Mouse (Mus musculus) midbrain, embryonic 16.5 days (tissue): ENCODE measurements around the gene Ism1. TPM values are rescaled to one million over a fixed set of nuclear protein-coding genes. Genes with fewer than 3 reads are reported as not detected.

Experiments
- ATAC-seq: fragments of 200-750 bp; cut with Nextera tagmentation; 2 replicates; pipeline ENCODE4 v1.8.0; 2017; ENCODE audit warnings: moderate TSS enrichment
- H3K27ac ChIP-seq: fragments of 300-500 bp; sonication (generic); 2 replicates; pipeline ENCODE4 v1.5.1; 2014; ENCODE audit warnings: mild to moderate bottlenecking, low read length, mixed read lengths
- H3K27me3 ChIP-seq: fragments of 300-500 bp; sonication (generic); 2 replicates; pipeline ENCODE4 v1.6.1; 2014; ENCODE audit warnings: low read depth, low read length, mixed read lengths; ENCODE audit not compliant: control insufficient read depth, insufficient read depth
- H3K36me3 ChIP-seq: fragments of 300-500 bp; sonication (generic); 2 replicates; pipeline ENCODE4 v1.6.1; 2014; ENCODE audit warnings: mild to moderate bottlenecking, low read length, moderate library complexity, mixed read lengths; ENCODE audit not compliant: control insufficient read depth, insufficient read depth
- H3K4me1 ChIP-seq: fragments of 300-500 bp; sonication (generic); 2 replicates; pipeline ENCODE4 v1.6.1; 2014; ENCODE audit warnings: mild to moderate bottlenecking, low read length, mixed read lengths; ENCODE audit not compliant: control insufficient read depth, insufficient read depth
- H3K4me2 ChIP-seq: fragments of 300-500 bp; sonication (generic); 2 replicates; pipeline ENCODE4 v1.6.1; 2014; ENCODE audit warnings: mild to moderate bottlenecking, low read length, mixed read lengths
- H3K4me3 ChIP-seq: fragments of 300-500 bp; sonication (generic); 2 replicates; pipeline ENCODE4 v1.5.1; 2014; ENCODE audit warnings: low read depth, mild to moderate bottlenecking, low read length, moderate library complexity, mixed read lengths
- H3K9ac ChIP-seq: fragments of 300-500 bp; sonication (generic); 2 replicates; pipeline ENCODE4 v1.6.1; 2014; ENCODE audit warnings: low read depth, low read length, mixed read lengths
- H3K9me3 ChIP-seq: fragments of 300-500 bp; sonication (generic); replicated peaks from 2 replicates; pipeline ENCODE4 v1.6.1; 2014; ENCODE audit warnings: mild to moderate bottlenecking, low read length, mixed read lengths; ENCODE audit not compliant: control insufficient read depth, poor library complexity, severe bottlenecking
- WGBS: fragments of 180-500 bp; shearing (Covaris S2); extraction: QIAGEN DNeasy Blood & Tissue Kit; methylation state at CpG from one replicate; pipeline ENCODE4 v1.1.7; 2014; 5-methylcytosine and 5-hydroxymethylcytosine counted together
- polyA plus RNA-seq: library from polyadenylated mRNA; unstranded; fragments of >200 nt; fragmentation: Nextera tagmentation; extraction: Ambion mirVana; gene quantifications from 2 replicates; pipeline ENCODE4 v1.2.1, GENCODE M21; 2015

Ism1 gene
- polyA plus RNA-seq, 1 experiment from 2014 or later, result 0.49 TPM

GRCm38 (mm10) chr2:139725328-139725727 is 47.4 kb downstream of the Ism1 start:
- no peaks in the 10 kb centered on the region for H3K36me3 ChIP-seq
- no peak overlapping the region for H3K9ac ChIP-seq
- H3K27ac ChIP-seq, result no peak overlapping the region
- H3K4me2 ChIP-seq, result no peak overlapping the region
- H3K4me3 ChIP-seq, result no peak overlapping the region
- no peak for ATAC-seq
- no peaks in the 10 kb centered on the region for H3K9me3 ChIP-seq
- H3K4me1 ChIP-seq, result no peaks in the 10 kb centered on the region
- no peaks in the 10 kb centered on the region for H3K27me3 ChIP-seq
- WGBS, result 81% methylated on average over 3 of the region's 3 CpGs

GRCm38 (mm10) chr2:139728060-139728459 is 50.1 kb downstream of the Ism1 start:
- H3K9me3 ChIP-seq, result no peaks in the 10 kb centered on the region
- no peak for ATAC-seq
- no peaks in the 10 kb centered on the region for H3K36me3 ChIP-seq
- no peaks in the 10 kb centered on the region for H3K27me3 ChIP-seq
- no peak overlapping the region for H3K27ac ChIP-seq
- no peaks in the 10 kb centered on the region for H3K4me1 ChIP-seq
- H3K4me3 ChIP-seq, result no peak overlapping the region
- H3K9ac ChIP-seq, result no peak overlapping the region
- H3K4me2 ChIP-seq, result no peak overlapping the region
- WGBS, result 85% methylated on average over 2 of the region's 2 CpGs

GRCm38 (mm10) chr2:139729377-139729776 is 51.4 kb downstream of the Ism1 start:
- WGBS, result 85% methylated on average over 5 of the region's 5 CpGs
- no peak for ATAC-seq
- no peaks in the 10 kb centered on the region for H3K36me3 ChIP-seq
- no peak overlapping the region for H3K9ac ChIP-seq
- H3K4me2 ChIP-seq, result no peak overlapping the region
- H3K9me3 ChIP-seq, result no peaks in the 10 kb centered on the region
- H3K27me3 ChIP-seq, result no peaks in the 10 kb centered on the region
- H3K4me3 ChIP-seq, result no peak overlapping the region
- H3K4me1 ChIP-seq, result no peaks in the 10 kb centered on the region
- H3K27ac ChIP-seq, result no peak overlapping the region

GRCm38 (mm10) chr2:139742381-139742780 is 64.4 kb downstream of the Ism1 start:
- ATAC-seq, result 0 out of 2 replicates have a peak, but pooled peaks have one; percentile 39
- H3K9me3 ChIP-seq, result no peaks in the 10 kb centered on the region
- no peaks in the 10 kb centered on the region for H3K27me3 ChIP-seq

GRCm38 (mm10) chr2:139757021-139757420 is 79.0 kb downstream of the Ism1 start:
- H3K4me3 ChIP-seq, result no peak overlapping the region
- peak overlapping the region; percentile 3; the same call in 1 of the 2 replicates for H3K9ac ChIP-seq
- whole genome bisulfite sequencing, result 54% methylated on average over 8 of the region's 8 CpGs
- peak; percentile 90 for ATAC-seq
- no peaks in the 10 kb centered on the region for H3K9me3 ChIP-seq
- H3K27me3 ChIP-seq, result no peaks in the 10 kb centered on the region
- no peak overlapping the region for H3K4me2 ChIP-seq
- peaks cover 5% of the 10 kb centered on the region; the same call in 1 of the 2 replicates for H3K4me1 ChIP-seq
- H3K36me3 ChIP-seq, result no peaks in the 10 kb centered on the region
- no peak overlapping the region for H3K27ac ChIP-seq

More at GRCm38 (mm10) chr2:139742381-139742780, 64.4 kb downstream of the Ism1 start:
- H3K4me1 ChIP-seq, result peaks cover 3% of the 10 kb centered on the region; the same call in 1 of the 2 replicates
- no peak overlapping the region for H3K4me2 ChIP-seq
- WGBS, result 74% methylated on average over 1 of the region's 1 CpGs
- H3K36me3 ChIP-seq, result no peaks in the 10 kb centered on the region
- H3K4me3 ChIP-seq, result no peak overlapping the region
- H3K9ac ChIP-seq, result no peak overlapping the region
- H3K27ac ChIP-seq, result no peak overlapping the region

DNA sequence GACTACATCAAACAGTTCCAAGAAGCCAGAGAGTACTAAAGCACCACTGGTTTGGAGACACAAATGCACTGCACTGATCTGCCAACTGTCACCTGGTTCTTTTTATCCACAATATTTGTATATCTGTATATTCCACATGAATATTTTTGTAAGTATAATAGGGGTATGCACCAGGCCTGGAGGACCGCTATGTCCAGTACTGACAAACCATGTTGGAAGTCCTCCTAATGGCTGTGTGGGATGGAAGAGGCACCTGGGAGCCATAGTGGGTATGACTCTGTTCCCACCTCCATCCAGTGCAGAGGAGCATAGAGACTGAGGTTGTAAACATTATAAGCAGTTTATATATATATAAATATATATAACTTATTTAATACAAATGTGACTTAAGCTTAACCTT is 79.5 kb downstream of the Ism1 start:
- H3K27me3 ChIP-seq, result no peaks in the 10 kb centered on the region
- H3K9me3 ChIP-seq, result no peaks in the 10 kb centered on the region
- no peak overlapping the region for H3K27ac ChIP-seq
- no peak overlapping the region for H3K4me2 ChIP-seq
- no peaks in the 10 kb centered on the region for H3K36me3 ChIP-seq
- WGBS, result 94% methylated on average over 1 of the region's 1 CpGs
- no peak overlapping the region; the same call in 1 of the 2 replicates for H3K9ac ChIP-seq
- no peak overlapping the region for H3K4me3 ChIP-seq
- ATAC-seq, result no peak; the same call in 1 of the 2 replicates
- peaks cover 5% of the 10 kb centered on the region; the same call in 1 of the 2 replicates for H3K4me1 ChIP-seq

DNA sequence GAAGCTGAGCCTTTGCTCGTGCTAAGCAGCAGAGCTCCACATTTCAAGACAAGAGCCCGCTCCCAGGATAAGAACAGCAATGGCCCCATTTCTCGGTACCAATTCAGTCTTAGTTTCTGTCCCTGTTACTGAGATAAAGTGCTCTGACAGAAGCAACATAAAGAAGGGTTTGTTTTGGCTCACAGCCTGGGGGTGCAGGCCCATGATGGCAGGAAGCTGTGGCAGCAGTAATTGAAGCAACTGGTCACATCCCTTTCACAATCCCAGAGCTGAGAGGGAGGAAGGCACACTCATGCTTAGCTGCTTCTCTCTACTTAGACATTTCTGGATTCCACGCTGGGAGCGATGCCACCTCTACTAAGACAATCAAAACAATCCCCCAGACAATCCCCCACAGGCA is 86.4 kb downstream of the Ism1 start:
- Histone ChIP-seq H3K9me3 (no peaks in the 10 kb centered on the region), H3K27ac (no peak overlapping the region), H3K4me1 (no peaks in the 10 kb centered on the region), H3K27me3 (no peaks in the 10 kb centered on the region), H3K9ac (no peak overlapping the region), H3K4me3 (no peak overlapping the region), H3K4me2 (no peak overlapping the region), H3K36me3 (no peaks in the 10 kb centered on the region)
- ATAC-seq, result no peak
- WGBS, result 73% methylated on average over 5 of the region's 5 CpGs

- no peak overlapping the region for H3K4me2 ChIP-seq
- ATAC-seq, result no peak
- H3K36me3 ChIP-seq, result no peaks in the 10 kb centered on the region
- H3K4me3 ChIP-seq, result no peak overlapping the region
- no peak overlapping the region for H3K9ac ChIP-seq
- H3K27me3 ChIP-seq, result no peaks in the 10 kb centered on the region
- WGBS, result 83% methylated on average over 8 of the region's 8 CpGs
- H3K9me3 ChIP-seq, result no peaks in the 10 kb centered on the region
- H3K27ac ChIP-seq, result no peak overlapping the region
- no peaks in the 10 kb centered on the region for H3K4me1 ChIP-seq
These were observed 97.1 kb downstream of the Ism1 start for GRCm38 (mm10) chr2:139774949-139775570.

DNA sequence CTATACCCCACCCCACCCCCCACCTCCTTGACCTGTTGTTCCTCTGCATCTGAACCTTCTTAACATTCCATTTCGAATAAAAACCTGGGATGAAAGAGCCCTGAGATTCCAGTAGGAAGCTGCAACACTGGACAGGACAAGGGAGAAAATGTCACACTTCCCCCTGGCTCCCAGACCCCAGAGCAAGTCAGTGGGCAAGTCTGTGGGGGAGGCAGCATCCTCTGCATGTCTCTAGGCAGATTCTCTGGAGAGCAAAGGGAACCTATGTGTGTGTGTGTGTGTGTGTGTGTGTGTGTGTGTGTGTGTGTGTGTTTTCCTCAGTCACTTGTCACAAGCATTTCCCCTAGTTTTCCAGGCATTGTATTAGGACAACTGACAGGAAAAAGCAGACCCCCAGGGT is 98.7 kb downstream of the Ism1 start:
- 22% methylated on average over 1 of the region's 1 CpGs for WGBS
- no peak for ATAC-seq
- no peaks in the 10 kb centered on the region for H3K27me3 ChIP-seq
- H3K4me1 ChIP-seq, result no peaks in the 10 kb centered on the region
- H3K9me3 ChIP-seq, result no peaks in the 10 kb centered on the region
- no peak overlapping the region for H3K4me3 ChIP-seq
- H3K27ac ChIP-seq, result no peak overlapping the region
- H3K4me2 ChIP-seq, result no peak overlapping the region
- H3K9ac ChIP-seq, result no peak overlapping the region
- no peaks in the 10 kb centered on the region for H3K36me3 ChIP-seq
